11 mouse cellular contexts compared by ENCODE assay signal in genomic region chr4:49891835-49892301, GRCm38 (mm10). TPM values are rescaled to one million over a fixed set of nuclear protein-coding genes. Genes with fewer than 3 reads are reported as not detected.
DNase-seq lines count a peak whose midpoint lies in the region; ATAC-seq and TF ChIP-seq lines count a peak whose summit lies in the region.
"Had no signal": no experiment of that assay in that cellular context is flagged by ENCODE, and none has a peak within 500 bp of the region (broad histone marks: within the 10 kb centered on the region; RNA-seq: fewer than 3 reads in every experiment).

No protein-coding gene starts in this region.

- H3K27ac ChIP-seq in heart, embryonic 11.5 days (ENCODE audit: low read depth, low read length): no peak overlapping the region
- H3K27ac ChIP-seq in layer of hippocampus, adult 2 months: no peak overlapping the region
- H3K27ac ChIP-seq: left cerebral cortex, adult 2 months had no signal

- no peak overlapping the region; the same call in 1 of the 2 replicates for H3K4me2 ChIP-seq in heart, embryonic 11.5 days

- peak; percentile 91 for DNase-seq in heart, adult 11 months
- DNase-seq in embryo, embryonic 11 days: peak; percentile 1
- DNase-seq in heart, postnatal 25 days (ENCODE audit: low spot score): peak; percentile 1
- DNase-seq in kidney, postnatal 4 days: peak; percentile 30 to 48
- DNase-seq in cerebellum, adult 8-10 months: no peak
- DNase-seq in layer of hippocampus, adult 2 months (ENCODE audit: low spot score in 2 of 2): no peak

- no peak overlapping the region for H3K4me3 ChIP-seq in heart, embryonic 11.5 days (ENCODE audit: low read depth, low read length)
- H3K4me3 ChIP-seq in layer of hippocampus, adult 2 months: no peak overlapping the region
- H3K4me3 ChIP-seq: left cerebral cortex, adult 2 months; megakaryocyte, embryonic 14.5 days had no signal

- no peak for TF ChIP-seq CTCF in layer of hippocampus, adult 2 months (conservative IDR thresholded peaks at IDR 0.05)

- H3K9me3 ChIP-seq in heart, embryonic 11.5 days (replicated peaks; ENCODE audit: control insufficient read depth, low read length): no peaks in the 10 kb centered on the region
- H3K9me3 ChIP-seq: G1E; megakaryocyte, embryonic 14.5 days had no signal

- H3K36me3 ChIP-seq in heart, embryonic 11.5 days (ENCODE audit: control insufficient read depth, insufficient read depth, low read length): no peaks in the 10 kb centered on the region
- H3K36me3 ChIP-seq: G1E had no signal

- no peaks in the 10 kb centered on the region for H3K27me3 ChIP-seq in heart, embryonic 11.5 days (ENCODE audit: control insufficient read depth, insufficient read depth, low read length)
- H3K27me3 ChIP-seq: megakaryocyte, embryonic 14.5 days had no signal

- intact Hi-C loops in heart, postnatal 25 days (cut with DNase I): no loop called here

- no peak overlapping the region for H3K9ac ChIP-seq in heart, embryonic 11.5 days (ENCODE audit: low read depth, low read length)

- ATAC-seq in heart, embryonic 11.5 days (replicated peaks; ENCODE audit: insufficient number of reproducible peaks, low FRiP score, low TSS enrichment): no peak
- ATAC-seq in erythroblast, adult 5-6 weeks (replicated peaks; ENCODE audit: low FRiP score, poor library complexity, severe bottlenecking): no peak

- H3K4me1 ChIP-seq in heart, embryonic 11.5 days (ENCODE audit: control insufficient read depth, insufficient read depth, low read length): no peaks in the 10 kb centered on the region
- H3K4me1 ChIP-seq: megakaryocyte, embryonic 14.5 days had no signal

- whole genome bisulfite sequencing in heart, embryonic 11.5 days (ENCODE audit: insufficient replicate concordance): 19% methylated on average over 4 of the region's 4 CpGs

RNA-seq across cellular contexts. Expression of gene Grin3a, which starts 46.3 kb away (rescaled TPM):
- polyA plus RNA-seq in heart, embryonic 11.5 days (2014; fragmentation: Nextera tagmentation; extraction: Ambion mirVana): 2.4 TPM in 2 replicates
- total RNA-seq in heart, postnatal 25 days (2021): under 1 TPM; 0.17 to 0.29 TPM
- total RNA-seq in erythroblast, adult 5-6 weeks (2015; ENCODE audit: low replicate concordance): not detected in 2 replicates
- total RNA-seq in erythroblast, adult 5-6 weeks (2017; ENCODE audit: low replicate concordance): not detected in 2 replicates
- 10 to 100 TPM; 33.4 to 34.6 TPM for total RNA-seq in layer of hippocampus, adult 2 months (2021)
- polyA plus RNA-seq: G1E had no signal

Comparison
In these comparisons a context has a peak if more than half of its experiments do, and no peak if none do; other contexts are left out.
1. DNase-seq: peak in heart, adult 11 months (single experiment), embryo, embryonic 11 days (single experiment), heart, postnatal 25 days (single experiment) and kidney, postnatal 4 days (2 of 2); none in cerebellum, adult 8-10 months (single experiment) and layer of hippocampus, adult 2 months (0 of 2).
2. RNA of gene Grin3a, which starts 46.3 kb away (total RNA-seq): 33.4 to 34.6 TPM in layer of hippocampus, adult 2 months; 0.17 to 0.29 TPM in heart, postnatal 25 days and not detected in erythroblast, adult 5-6 weeks; every median in the first group is over 10 times any median in the second.